Mouse (Mus musculus) layer of hippocampus, adult 11-12 months (tissue): ENCODE data around the gene Flt3.

Experiments used
- DNase-seq: peaks from one replicate; pipeline ENCODE4 v3.0.0; 2022; ENCODE audit warnings: low spot score

Flt3 gene

DNA sequence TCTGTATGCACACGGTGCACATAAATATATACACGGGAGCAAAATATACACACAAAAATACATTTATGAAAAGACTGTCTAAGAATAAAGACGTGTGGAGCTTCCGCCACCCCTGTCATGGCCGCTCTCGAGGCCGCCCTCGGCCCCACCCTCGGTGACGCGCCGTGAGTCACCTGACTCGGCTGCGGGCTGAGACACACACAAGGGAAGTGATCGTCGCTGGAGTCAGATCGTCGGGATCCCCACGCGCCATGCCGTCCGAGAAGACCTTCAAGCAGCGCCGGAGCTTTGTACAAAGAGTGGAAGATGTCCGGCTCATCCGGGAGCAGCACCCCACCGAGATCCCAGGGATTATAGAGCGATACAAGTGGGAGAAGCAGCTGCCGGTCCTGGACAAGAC is 8.4 kb upstream of the Flt3 start:
- DNase-seq = no peak

DNA sequence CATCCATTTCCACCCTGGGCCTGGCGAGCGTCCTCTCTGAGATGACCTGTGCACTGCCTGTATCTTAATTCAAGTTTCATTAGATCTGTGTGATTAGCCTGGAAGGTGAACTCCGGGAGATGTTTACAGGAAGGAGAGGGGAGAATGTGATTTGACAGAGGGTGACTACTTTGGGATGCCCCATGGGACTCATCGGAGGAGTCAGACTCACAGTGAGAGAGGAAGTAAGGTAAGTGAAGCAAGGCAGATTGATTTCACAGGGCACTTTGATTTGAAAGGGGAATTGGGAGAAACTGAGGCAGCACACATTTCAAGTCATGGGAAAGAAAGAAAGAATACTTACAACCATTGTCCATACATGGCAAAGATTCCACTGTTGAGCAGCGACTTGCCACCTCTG is 5.8 kb upstream of the Flt3 start:
- no peak for DNase-seq

DNA sequence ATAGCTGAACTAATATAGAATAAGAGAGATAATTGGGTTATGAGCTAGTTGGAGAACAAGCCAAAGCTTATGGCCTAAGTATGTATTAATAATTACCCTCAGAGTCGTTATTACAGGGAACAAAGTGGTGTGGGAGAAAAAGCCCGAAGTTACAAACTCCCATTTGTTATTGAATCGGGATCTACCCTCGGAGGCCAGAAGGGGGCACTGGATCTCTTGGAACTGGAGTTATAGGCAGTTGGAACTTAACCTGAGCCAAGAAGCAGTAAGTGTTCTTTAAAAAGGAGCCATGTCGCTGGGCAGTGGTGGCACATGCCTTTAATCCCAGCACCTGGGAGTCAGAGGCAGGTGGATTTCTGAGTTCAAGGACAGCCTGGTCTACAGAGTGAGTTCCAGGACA is 2.2 kb upstream of the Flt3 start:
- DNase-seq = peak; percentile 59

- DNase-seq = no peak
Observed at GRCm38 (mm10) chr5:147401024-147401423, 735 bp upstream of the Flt3 start.

- no peak for DNase-seq
Observed at GRCm38 (mm10) chr5:147400505-147400979, 253 bp upstream of the Flt3 start.

GRCm38 (mm10) chr5:147395050-147395449 is 5.2 kb downstream of the Flt3 start:
- no peak for DNase-seq

DNA sequence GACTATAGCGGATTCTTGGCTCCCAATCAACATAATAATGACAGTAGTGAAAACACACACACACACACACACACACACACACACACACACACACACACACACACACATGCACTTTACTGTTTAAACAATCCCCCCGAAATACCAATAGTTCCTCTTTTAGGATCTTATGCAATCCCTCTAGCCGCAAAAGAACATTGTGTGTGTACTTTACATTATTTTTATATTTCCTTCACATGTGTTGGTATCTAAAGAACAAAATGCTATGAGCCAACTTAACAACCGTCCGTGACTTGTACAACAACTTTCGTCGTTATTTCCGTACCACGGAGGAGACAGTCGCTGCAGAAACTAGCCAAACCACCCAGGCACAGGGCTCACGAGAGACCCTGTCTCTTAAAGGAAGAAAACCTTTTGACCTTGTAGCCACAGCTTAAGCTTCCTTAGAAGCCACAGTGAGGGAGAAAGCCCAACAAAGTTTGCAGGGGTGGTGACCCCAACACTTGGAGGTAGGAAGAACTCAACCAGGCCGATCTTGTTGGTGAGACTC is 7.5 kb downstream of the Flt3 start:
- DNase-seq = no peak

GRCm38 (mm10) chr5:147390772-147391171 is 9.5 kb downstream of the Flt3 start:
- peak; percentile 36 for DNase-seq

DNA sequence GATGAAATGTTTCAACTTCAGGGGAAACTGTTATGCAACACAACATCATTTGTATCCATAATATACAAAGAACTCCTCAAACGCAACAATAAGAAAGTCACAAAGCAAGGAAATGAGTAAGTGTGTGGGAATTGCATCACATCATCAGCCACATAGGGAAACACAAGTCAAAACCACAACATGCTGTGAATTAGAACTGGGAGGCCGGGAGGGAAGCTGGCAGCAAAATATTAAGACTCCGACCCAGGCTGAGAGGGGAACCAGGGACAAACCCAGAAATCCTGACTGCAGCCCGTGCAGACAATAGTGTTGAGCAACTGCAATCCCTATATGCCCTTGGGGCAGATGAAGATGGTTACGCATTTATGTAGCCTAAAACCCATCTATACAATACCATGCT is 11.2 kb downstream of the Flt3 start:
- no peak for DNase-seq

DNA sequence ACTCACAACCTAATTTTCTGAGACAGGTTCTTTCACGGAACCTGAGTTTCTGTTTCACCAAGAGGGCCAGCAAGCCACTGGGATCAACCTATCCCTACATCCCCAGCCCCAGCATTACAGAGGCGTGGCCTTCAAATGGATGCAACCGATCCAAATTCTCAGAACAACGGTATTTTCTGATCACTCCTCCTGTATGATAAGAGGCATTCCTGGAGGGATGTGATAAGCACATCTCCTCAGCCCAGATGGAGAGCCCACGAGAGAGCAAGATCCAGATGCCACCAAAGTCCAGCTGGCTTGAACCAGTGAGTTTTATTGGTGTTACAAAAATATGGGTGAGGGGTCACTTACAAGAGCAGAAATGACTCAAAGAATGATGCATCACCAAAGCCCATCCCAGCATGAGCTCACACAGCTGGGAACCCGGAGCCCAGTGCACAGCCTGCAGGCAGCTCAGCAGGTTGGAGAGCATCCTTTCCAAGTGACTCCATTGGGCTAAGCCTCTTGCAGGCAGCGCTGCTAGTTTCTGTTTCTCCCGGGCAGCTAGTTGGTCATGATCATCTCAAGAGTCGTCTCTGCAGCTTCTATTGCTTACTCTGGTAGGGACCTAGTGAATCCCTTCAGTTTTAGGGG is 11.8 kb downstream of the Flt3 start:
- no peak for DNase-seq

DNA sequence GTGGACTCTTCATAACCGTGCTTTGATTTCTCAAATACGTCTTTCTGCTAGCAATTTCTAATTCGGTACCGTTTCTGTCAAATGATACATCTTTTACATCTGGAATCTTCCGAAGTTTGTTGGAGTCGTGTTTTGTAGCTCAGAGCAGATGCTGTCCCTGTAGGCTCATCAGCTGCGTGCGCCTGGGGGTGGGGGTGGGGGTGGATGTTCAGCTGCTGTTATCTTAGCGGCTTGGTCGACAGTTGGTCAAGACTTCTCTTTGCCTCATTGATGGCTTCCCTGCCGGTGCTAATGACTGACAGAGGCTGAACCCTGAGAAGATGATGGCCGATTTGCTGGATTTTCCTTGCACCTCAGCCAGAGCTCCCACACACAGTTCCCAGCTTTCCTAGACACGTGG is 13.4 kb downstream of the Flt3 start:
- no peak for DNase-seq

DNA sequence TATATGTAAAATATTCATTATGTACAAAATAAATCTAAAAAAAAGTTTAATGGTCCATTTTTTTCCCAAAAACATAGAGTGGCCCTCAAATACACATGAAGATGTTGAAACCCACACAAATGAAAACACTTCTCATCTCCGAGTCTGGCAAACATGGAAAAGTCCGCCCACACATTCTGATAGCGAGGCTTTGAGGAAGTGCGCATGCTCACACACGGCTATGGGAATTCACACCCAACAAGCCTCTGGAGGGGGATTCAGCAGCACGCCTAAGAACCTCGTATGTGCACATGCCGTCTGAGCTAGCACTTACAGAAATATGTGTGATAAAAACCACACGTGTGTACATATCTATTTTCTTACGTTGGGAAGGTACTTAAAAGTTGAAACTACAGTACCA is 18.9 kb downstream of the Flt3 start:
- peak; percentile 60 for DNase-seq

- no peak for DNase-seq
Observed at GRCm38 (mm10) chr5:147379481-147379880, 20.8 kb downstream of the Flt3 start.

- no peak for DNase-seq
Observed at GRCm38 (mm10) chr5:147370276-147370675, 30.0 kb downstream of the Flt3 start.

DNA sequence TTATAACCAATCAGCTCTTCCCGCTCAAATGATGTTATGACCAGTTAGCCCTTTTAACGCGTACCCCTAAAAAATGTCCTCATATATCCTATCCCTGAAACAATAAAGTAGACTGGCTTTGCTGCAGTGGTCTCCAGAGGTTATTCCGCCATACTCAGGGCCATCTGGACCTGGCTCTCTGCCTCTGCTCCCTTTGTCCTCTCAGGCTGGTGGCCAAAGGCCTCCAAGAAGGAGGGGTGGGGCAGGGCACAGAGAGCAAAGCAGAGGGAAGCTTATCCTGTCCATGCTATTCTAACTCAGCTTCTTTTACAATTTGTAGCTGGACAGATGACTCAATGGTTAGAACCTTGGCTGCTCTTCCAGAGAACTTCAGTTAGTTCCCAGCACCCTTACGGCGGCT is 32.1 kb downstream of the Flt3 start:
- no peak for DNase-seq

- no peak for DNase-seq
Observed at GRCm38 (mm10) chr5:147365995-147366765, 34.1 kb downstream of the Flt3 start.

- DNase-seq = peak; percentile 43
Observed at GRCm38 (mm10) chr5:147363054-147363453, 37.2 kb downstream of the Flt3 start.

DNA sequence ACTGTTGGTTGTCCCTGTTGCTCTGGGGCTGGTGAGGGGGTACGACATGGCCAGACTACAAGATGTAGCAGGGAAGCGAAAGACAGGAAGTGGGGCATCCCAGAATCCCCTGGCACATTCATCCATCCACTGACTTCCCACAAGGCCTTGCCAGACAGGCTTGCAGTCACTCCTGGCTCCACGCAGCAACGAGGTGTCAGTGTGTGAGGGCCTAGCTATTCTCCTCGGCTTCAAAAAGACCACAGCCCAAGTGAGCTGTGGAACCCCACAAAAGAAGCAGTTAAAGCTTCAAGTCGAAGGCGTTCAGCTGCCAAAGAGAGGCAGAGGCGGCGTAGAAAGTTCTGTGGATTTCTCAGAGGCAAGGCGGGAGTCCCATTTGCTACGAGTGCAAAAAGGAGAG is 41.8 kb downstream of the Flt3 start:
- no peak for DNase-seq

DNA sequence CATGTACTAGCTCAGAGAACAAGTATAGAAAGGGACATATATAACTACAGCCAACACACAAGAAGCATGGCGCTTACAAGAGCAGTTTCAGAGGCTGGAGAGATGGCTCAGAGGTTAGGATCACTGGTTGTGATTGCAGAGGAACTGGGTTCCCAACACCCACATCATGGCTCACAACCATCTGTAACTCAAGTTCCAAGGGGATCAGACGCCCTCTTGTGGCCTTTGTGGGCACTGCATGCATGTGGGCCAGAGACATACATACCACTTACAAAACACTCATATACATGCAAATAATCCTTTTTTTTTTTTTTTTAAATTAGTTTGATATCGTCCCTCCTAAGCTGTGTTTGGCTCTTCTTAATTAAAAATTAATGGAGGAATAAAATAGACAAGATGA is 42.8 kb downstream of the Flt3 start:
- no peak for DNase-seq

DNA sequence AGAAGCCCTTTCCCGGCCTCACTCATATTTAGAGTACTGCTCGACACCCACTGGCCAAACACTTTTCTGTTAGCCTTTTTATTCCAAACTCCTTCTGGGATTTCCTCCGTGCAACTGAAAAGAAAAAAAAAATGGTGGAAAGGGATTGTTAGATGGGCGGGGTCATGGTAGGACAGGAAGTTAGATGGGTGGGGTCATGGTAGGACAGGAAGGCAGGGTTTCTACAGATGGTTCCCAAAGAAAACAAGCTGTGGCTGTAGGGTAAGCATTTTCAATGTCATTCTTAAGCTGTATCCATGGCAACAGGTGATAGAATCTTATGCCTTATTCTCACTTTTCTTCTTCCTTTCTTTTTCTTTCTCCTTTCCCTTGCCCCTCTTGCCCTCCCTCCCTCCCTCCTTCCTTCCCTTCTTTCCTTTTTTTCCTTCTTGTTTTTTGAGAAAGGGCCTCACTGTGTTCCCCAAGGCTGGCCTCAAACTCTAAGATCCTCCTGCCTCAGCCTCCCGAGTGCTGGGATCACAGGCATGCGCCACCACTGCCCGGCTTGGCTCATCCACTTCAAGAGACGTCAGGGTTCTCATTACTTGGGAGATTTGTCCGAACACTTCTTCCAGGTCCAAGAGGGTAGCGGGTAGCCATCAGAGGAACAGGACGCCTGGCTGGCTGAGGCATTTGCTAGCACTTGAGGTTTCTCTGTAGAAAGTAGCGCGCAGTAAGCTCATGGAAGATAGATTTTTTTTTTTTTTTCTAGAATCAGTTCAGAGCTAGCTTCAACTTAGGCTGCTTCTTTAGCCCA is 43.8 kb downstream of the Flt3 start:
- DNase-seq = no peak

DNA sequence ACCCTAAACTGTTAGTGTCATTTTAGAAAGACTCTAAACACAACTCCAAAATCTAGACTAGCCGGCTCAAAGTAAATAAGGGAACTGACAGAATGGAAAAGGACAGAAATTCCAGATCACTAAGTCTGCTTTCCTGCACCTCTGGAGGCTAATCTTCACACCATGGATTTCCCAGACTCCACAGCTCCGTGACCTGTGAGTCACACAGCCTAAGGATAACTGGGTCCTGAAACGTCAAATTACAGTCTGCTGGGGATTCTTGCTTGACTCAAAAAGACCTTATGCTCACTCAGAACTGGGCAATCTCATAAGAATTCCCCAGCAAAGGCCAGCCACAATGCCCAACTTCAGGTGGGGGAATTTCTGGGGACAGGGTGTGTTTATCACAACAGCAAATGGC is 44.5 kb downstream of the Flt3 start:
- no peak for DNase-seq

DNA sequence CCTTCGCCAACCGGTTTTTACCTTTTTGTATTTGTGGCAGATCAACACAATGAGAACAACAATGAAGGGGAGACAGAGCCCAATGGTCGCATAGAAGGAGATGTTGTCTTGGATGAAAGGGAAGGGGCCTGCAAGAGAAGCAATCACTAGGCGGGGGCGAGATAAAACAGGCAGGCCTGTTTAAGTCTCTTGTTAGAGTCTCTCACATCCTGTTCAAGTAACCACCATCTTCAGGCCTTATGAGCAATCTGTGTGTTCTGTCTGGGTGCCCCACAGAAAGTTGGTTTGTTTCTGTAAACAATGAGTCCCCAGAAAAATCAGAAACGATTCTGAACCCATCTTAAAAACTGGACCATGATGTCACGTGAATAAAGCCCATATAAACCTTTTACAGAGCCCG is 45.3 kb downstream of the Flt3 start:
- no peak for DNase-seq
